Mouse (Mus musculus) central nervous system, embryonic 11.5 days (tissue): ENCODE results near the gene Smco2. TPM values are rescaled to one million over a fixed set of nuclear protein-coding genes. Genes with fewer than 3 reads are reported as not detected.

Experiments
- polyA plus RNA-seq: library from polyadenylated mRNA; depleted of rRNA; stranded (reverse); fragments of >200 nt; gene quantifications from 2 replicates; pipeline ENCODE4 v1.2.3, GENCODE M21; 2012; rRNA removed

Gene Smco2
- polyA plus RNA-seq = not detected in 2 replicates

DNA sequence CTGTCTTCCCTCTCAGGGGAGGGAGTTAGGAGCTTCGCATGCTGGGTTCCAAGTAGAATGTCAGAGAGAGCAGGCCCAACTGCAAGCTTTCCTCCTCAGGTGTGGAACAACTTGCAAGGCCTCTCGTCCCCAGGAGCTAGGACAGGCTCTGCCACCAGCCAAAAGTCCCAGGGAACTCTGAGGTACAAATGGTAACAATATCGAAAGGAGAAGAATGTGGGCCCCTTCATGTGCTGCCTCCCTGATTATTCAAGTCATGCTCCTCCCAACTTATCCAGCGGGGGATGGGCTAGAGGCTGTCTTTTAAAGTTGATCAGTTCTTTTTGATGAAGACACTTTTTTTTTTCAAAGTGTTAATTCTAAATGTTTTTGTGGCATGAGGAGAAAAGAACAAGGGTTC lies at the start of gene Smco2:
Smco2 (plus strand) TSS at position 55 of the 400 bp plus-strand sequence.

DNA sequence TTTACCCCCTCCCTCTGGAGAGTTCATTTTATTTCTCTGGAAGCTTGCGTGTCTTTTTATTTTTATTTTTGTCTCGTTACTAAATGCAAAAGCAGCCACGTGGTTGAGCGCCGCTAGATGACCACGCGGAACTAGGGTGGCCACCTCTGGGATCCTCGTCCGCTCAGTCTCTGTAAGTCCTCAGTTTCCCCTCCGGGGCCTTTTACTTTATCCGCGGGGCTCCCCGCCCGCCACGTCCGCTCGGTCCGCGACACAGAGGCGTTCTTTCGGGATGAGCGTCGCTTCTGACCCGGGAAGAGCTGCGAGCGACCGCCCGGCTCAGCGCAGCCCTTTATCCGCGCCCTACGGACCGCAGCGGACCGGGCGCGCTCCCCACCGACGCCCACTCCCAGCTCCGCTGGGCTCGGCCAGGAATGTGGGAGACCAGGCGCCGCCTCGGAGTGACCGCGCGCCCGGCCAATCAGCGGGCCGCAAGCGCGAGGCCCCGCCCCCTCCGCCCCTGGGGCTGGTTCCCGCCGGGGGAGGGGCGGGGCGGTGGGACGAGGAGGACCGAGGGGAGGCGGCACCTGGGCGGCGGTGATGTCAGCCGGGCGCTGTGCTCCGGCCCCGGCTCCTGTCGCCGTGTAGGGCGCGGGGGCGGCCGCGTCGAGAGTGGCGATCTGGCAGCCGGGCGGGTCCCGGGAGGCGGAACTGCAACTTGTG lies 38.2 kb downstream of the Smco2 start, which contains the start of gene Ppfibp1:
Ppfibp1 (plus strand) TSS at position 530 of the 702 bp plus-strand sequence.

Other genes with a start within 250 kb of the Smco2 start
- 51.2 and 115 TPM in 2 replicates for gene Med21, start 207.6 kb upstream of the Smco2 start, polyA plus RNA-seq
- gene Tm7sf3, start 207.3 kb upstream of the Smco2 start, polyA plus RNA-seq = 8.9 and 14.7 TPM in 2 replicates
- 11.4 and 13.7 TPM in 2 replicates for gene Stk38l, start 125.1 kb upstream of the Smco2 start, polyA plus RNA-seq
- 2.5 and 8.8 TPM in 2 replicates for gene Arntl2, start 54.0 kb upstream of the Smco2 start, polyA plus RNA-seq
- 24.9 and 29.6 TPM in 2 replicates for gene Ppfibp1, start 38.4 kb downstream of the Smco2 start, polyA plus RNA-seq
- gene 1700034J05Rik, start 104.3 kb downstream of the Smco2 start, polyA plus RNA-seq = not detected in 2 replicates
- 0.72 and 0.81 TPM in 2 replicates for gene Rep15, start 182.5 kb downstream of the Smco2 start, polyA plus RNA-seq
- 53.5 and 66.4 TPM in 2 replicates for gene Mrps35, start 192.7 kb downstream of the Smco2 start, polyA plus RNA-seq
- 0.55 and 0.65 TPM in 2 replicates for gene Mansc4, start 236.9 kb downstream of the Smco2 start, polyA plus RNA-seq
- 6.7 and 9.3 TPM in 2 replicates for gene Klhl42, start 241.3 kb downstream of the Smco2 start, polyA plus RNA-seq